Mouse (Mus musculus) G1E (cell line): ENCODE measurements at regions not wholly inside any gene's neighbourhood (a gene's known extent, or its start where the extent isn't known, plus 50 kb on each side); places are given as distances from the start of the nearest gene placed in this dataset.

Source experiments
- CTCF ChIP-seq: IDR thresholded peaks from 2 replicates; pipeline ENCODE4 v1.5.1; 2012; ENCODE audit warnings: low read depth, low read length, inconsistent platforms, mixed read lengths
- TAL1 ChIP-seq: conservative IDR thresholded peaks from 2 replicates; pipeline ENCODE4 v1.6.1; 2012; ENCODE audit warnings: low read depth, low read length, inconsistent platforms, mixed read lengths

- TF ChIP-seq CTCF (no peak), TAL1 (no peak)
Measured at GRCm38 (mm10) chr2:160017020-160017812, 316.7 kb downstream of the Gm826 start.
